Mouse (Mus musculus) lung, embryonic 15.5 days (tissue): ENCODE measurements around the gene Sgsm1. TPM values are rescaled to one million over a fixed set of nuclear protein-coding genes. Genes with fewer than 3 reads are reported as not detected.

Source experiments
- ATAC-seq: fragments of 200-750 bp; cut with Nextera tagmentation; 2 replicates; pipeline ENCODE4 v1.8.0; 2017; ENCODE audit warnings: moderate number of reproducible peaks, borderline replicate concordance; ENCODE audit not compliant: low FRiP score, low TSS enrichment; ENCODE audit errors: extremely low read depth
- H3K27ac ChIP-seq: fragments of 300-500 bp; sonication (generic); 2 replicates; pipeline ENCODE4 v1.5.1; 2015; ENCODE audit warnings: moderate library complexity, mild to moderate bottlenecking, inconsistent platforms
- H3K27me3 ChIP-seq: fragments of 300-500 bp; sonication (generic); 2 replicates; pipeline ENCODE4 v1.6.1; 2015; ENCODE audit warnings: inconsistent platforms
- H3K36me3 ChIP-seq: fragments of 300-500 bp; sonication (generic); 2 replicates; pipeline ENCODE4 v1.6.1; 2015; ENCODE audit warnings: inconsistent platforms
- H3K4me1 ChIP-seq: fragments of 300-500 bp; sonication (generic); 2 replicates; pipeline ENCODE4 v1.6.1; 2015; ENCODE audit warnings: inconsistent platforms
- H3K4me2 ChIP-seq: fragments of 300-500 bp; sonication (generic); 2 replicates; pipeline ENCODE4 v1.6.1; 2015; ENCODE audit warnings: inconsistent platforms, mild to moderate bottlenecking, moderate library complexity
- H3K4me3 ChIP-seq: fragments of 300-500 bp; sonication (generic); 2 replicates; pipeline ENCODE4 v1.5.1; 2015; ENCODE audit warnings: mild to moderate bottlenecking, inconsistent platforms
- H3K9ac ChIP-seq: fragments of 300-500 bp; sonication (generic); 2 replicates; pipeline ENCODE4 v1.6.1; 2015; ENCODE audit warnings: inconsistent platforms
- H3K9me3 ChIP-seq: fragments of 300-500 bp; sonication (generic); 2 replicates; pipeline ENCODE4 v1.6.1; 2016; ENCODE audit warnings: inconsistent platforms
- whole genome bisulfite sequencing: fragments of 180-500 bp; shearing (Covaris S2); methylation state at CpG from one replicate; pipeline ENCODE4 v1.1.7; 2015; 5-methylcytosine and 5-hydroxymethylcytosine counted together
- polyA plus RNA-seq: library from polyadenylated mRNA; unstranded; fragments of >200 nt; fragmentation: Nextera tagmentation; extraction: Ambion mirVana; gene quantifications from 2 replicates; pipeline ENCODE4 v1.2.1, GENCODE M21; 2015

The Sgsm1 gene
- polyA plus RNA-seq, 1 experiment from 2014 or later = 5.4 TPM

GRCm38 (mm10) chr5:113345781-113346180 is 35.2 kb upstream of the Sgsm1 start:
- Histone ChIP-seq H3K27ac (no peak overlapping the region), H3K4me3 (no peak overlapping the region), H3K27me3 (peaks cover 76% of the 10 kb centered on the region), H3K9me3 (no peaks in the 10 kb centered on the region), H3K36me3 (no peaks in the 10 kb centered on the region), H3K4me1 (peaks cover 5% of the 10 kb centered on the region; the same call in 1 of the 2 replicates), H3K4me2 (no peak overlapping the region), H3K9ac (no peak overlapping the region)
- WGBS = 17% methylated on average over 11 of the region's 11 CpGs
- no peak for ATAC-seq

DNA sequence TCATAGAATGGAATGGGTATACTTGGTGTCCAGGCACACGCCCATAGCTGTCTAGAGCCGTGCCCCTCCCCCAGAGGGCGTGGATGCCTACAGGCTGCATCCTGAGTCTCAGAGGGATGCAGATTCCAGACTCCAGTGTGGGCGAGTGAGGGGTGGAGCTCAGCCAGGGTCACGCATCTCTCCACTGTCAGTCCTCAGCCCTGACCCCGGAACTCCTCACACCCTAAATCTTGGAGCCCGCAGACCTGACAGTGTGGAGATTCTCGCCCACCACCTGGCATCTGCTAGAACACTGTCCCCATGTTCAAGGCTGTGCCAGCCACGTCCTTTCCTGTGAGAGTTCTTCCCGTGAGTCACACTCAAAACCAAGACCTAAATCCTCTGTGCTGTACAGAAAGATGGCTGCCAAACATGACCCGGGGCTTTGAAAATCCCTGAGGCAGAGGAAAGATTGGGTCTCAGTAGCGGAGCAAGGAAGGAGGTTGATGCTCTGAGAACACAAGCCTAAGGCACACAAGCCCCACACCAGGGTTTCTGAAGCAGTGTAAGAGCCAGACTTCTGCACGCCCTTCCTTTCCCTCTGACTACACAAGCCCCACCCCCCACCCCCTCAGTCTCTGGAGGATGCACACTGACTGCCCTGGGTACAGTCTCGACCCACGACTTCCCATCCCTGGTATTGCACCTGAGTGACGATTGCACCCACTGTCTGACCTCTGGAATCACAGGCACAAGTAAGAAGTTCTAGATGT is 34.2 kb upstream of the Sgsm1 start:
- Histone ChIP-seq H3K4me2 (no peak overlapping the region), H3K9ac (no peak overlapping the region), H3K27ac (no peak overlapping the region), H3K9me3 (no peaks in the 10 kb centered on the region), H3K27me3 (peaks cover 75% of the 10 kb centered on the region), H3K4me1 (peaks cover 5% of the 10 kb centered on the region; the same call in 1 of the 2 replicates), H3K4me3 (no peak overlapping the region), H3K36me3 (no peaks in the 10 kb centered on the region)
- ATAC-seq = no peak
- 31% methylated on average over 16 of the region's 16 CpGs for WGBS

DNA sequence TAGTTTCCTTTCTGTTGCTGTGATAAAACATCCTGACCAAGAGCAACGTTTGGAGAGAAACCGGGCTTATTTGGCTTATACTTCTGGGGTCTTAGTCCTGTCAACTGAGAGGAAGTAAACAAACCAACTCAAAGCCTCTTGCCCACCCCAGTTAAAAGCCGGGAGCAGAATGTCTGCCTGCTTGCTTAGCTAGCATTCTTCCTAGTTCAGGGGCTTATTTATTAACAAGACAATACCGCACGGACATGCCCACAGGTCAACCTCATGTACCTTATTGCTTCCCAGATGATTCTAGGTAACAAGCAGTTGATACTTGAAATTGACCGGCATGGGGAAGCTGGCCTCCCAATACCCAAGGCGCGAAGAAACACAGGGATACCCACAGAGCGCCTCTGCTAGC is 25.7 kb upstream of the Sgsm1 start:
- Histone ChIP-seq H3K9ac (no peak overlapping the region), H3K4me1 (peaks cover 6% of the 10 kb centered on the region; the same call in 1 of the 2 replicates), H3K36me3 (no peaks in the 10 kb centered on the region), H3K9me3 (no peaks in the 10 kb centered on the region), H3K27me3 (peaks cover 68% of the 10 kb centered on the region), H3K4me2 (no peak overlapping the region), H3K27ac (no peak overlapping the region), H3K4me3 (no peak overlapping the region; the same call in 1 of the 2 replicates)
- 28% methylated on average over 9 of the region's 9 CpGs for WGBS
- no peak for ATAC-seq

- peak overlapping the region; percentile 34 for H3K4me2 ChIP-seq
- H3K27ac ChIP-seq = no peak overlapping the region
- peak overlapping the region; percentile 18; the same call in 1 of the 2 replicates for H3K4me3 ChIP-seq
- no peaks in the 10 kb centered on the region for H3K36me3 ChIP-seq
- H3K9me3 ChIP-seq = no peaks in the 10 kb centered on the region
- WGBS = under 1% methylated on average over 17 of the region's 17 CpGs
- no peak overlapping the region for H3K9ac ChIP-seq
- H3K4me1 ChIP-seq = peaks cover 6% of the 10 kb centered on the region; the same call in 1 of the 2 replicates
- ATAC-seq = no peak
- peaks cover 67% of the 10 kb centered on the region for H3K27me3 ChIP-seq
Observed at GRCm38 (mm10) chr5:113335732-113336131, 25.1 kb upstream of the Sgsm1 start.

DNA sequence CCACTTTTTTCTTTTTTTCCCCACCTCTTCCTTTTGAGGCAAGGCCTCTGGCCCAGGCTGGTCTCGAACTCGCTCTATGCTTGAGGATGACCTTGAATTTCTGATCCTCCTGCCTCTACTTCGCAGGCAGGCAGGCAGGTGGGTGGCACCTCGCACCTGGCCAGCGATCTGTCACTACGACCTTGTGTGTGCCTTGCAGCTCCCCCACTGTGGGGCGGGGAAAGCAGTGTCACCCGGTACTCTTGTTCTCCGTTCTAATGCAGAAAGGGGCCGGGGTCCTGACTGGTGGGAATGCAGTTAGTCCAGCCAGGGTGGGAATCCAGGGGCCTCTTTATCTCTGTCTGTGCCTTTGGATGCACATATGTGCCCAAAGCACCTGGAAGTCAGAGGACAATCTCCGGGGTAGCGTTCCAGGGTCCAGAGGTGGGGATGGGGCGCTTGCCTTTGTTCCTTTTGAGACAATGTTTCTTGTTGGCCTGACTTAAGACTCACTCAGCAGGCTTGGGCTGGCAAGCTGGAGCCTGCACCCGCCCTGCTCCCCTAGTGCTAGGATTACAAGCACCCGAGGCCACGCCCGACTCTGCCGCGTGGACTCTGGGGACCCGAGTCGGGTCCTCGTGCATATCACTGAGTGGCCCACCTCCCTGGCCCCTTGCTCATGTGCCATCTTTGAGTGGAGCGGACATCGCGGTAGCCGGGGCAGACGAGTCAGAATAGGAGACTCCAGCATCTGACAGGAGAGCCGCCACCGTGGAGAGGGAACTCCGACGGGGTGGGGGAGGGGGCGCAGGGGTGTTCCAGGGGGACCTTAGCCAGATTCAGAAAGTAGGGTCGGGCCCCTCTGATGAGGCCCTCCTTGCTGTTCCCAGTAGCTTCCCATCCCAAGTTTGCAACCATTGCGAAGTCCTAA is 24.3 kb upstream of the Sgsm1 start:
- H3K36me3 ChIP-seq = no peaks in the 10 kb centered on the region
- H3K9ac ChIP-seq = no peak overlapping the region
- H3K27ac ChIP-seq = no peak overlapping the region
- ATAC-seq = no peak
- WGBS = 5% methylated on average over 34 of the region's 34 CpGs
- peak overlapping the region; percentile 34 for H3K4me2 ChIP-seq
- H3K4me1 ChIP-seq = peaks cover 6% of the 10 kb centered on the region; the same call in 1 of the 2 replicates
- H3K27me3 ChIP-seq = peaks cover 67% of the 10 kb centered on the region
- peak overlapping the region; percentile 18; the same call in 1 of the 2 replicates for H3K4me3 ChIP-seq
- H3K9me3 ChIP-seq = no peaks in the 10 kb centered on the region

- H3K9me3 ChIP-seq = no peaks in the 10 kb centered on the region
- H3K4me1 ChIP-seq = peaks cover 6% of the 10 kb centered on the region; the same call in 1 of the 2 replicates
- H3K36me3 ChIP-seq = no peaks in the 10 kb centered on the region
- H3K27ac ChIP-seq = no peak overlapping the region
- WGBS = 53% methylated on average over 4 of the region's 4 CpGs
- H3K27me3 ChIP-seq = peaks cover 61% of the 10 kb centered on the region
- H3K4me3 ChIP-seq = no peak overlapping the region
- no peak for ATAC-seq
- no peak overlapping the region for H3K9ac ChIP-seq
- no peak overlapping the region for H3K4me2 ChIP-seq
Observed at GRCm38 (mm10) chr5:113332899-113333298, 22.3 kb upstream of the Sgsm1 start.

DNA sequence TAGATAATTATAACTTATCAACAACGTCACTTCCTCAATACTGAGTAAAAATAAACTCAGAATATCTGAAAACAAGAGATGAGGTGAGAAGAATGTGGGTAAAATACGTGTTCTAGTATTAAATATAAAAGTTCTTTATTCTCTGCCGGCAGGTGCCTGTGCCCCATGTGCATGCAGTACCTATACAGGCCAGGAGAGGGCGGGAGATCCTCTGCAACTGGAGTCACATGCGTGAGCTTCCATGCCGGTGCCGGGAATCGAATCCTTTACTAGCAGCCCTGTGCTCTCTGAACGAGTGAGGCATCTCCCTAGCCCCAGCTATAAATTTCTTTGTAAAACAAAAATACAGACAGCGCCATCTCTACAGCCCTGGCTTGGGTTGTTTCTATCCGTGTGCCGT is 21.7 kb upstream of the Sgsm1 start:
- Histone ChIP-seq H3K9ac (no peak overlapping the region), H3K27me3 (peaks cover 56% of the 10 kb centered on the region), H3K4me1 (peaks cover 6% of the 10 kb centered on the region; the same call in 1 of the 2 replicates), H3K4me2 (no peak overlapping the region), H3K4me3 (no peak overlapping the region), H3K36me3 (no peaks in the 10 kb centered on the region), H3K9me3 (no peaks in the 10 kb centered on the region), H3K27ac (no peak overlapping the region)
- no peak for ATAC-seq
- 33% methylated on average over 12 of the region's 12 CpGs for WGBS

GRCm38 (mm10) chr5:113330202-113330601 is 19.6 kb upstream of the Sgsm1 start:
- H3K9me3 ChIP-seq = no peaks in the 10 kb centered on the region
- no peak for ATAC-seq
- no peak overlapping the region for H3K4me3 ChIP-seq
- peaks cover 3% of the 10 kb centered on the region; the same call in 1 of the 2 replicates for H3K4me1 ChIP-seq
- no peaks in the 10 kb centered on the region for H3K36me3 ChIP-seq
- H3K9ac ChIP-seq = no peak overlapping the region
- 71% methylated on average over 3 of the region's 3 CpGs for WGBS
- H3K27ac ChIP-seq = no peak overlapping the region
- H3K27me3 ChIP-seq = peaks cover 39% of the 10 kb centered on the region
- H3K4me2 ChIP-seq = no peak overlapping the region

- Histone ChIP-seq H3K4me2 (no peak overlapping the region), H3K4me1 (no peaks in the 10 kb centered on the region), H3K9ac (no peak overlapping the region), H3K27me3 (peaks cover 39% of the 10 kb centered on the region), H3K27ac (no peak overlapping the region), H3K36me3 (no peaks in the 10 kb centered on the region), H3K4me3 (no peak overlapping the region), H3K9me3 (no peaks in the 10 kb centered on the region)
- ATAC-seq = no peak
- WGBS = 76% methylated on average over 8 of the region's 8 CpGs
Observed at GRCm38 (mm10) chr5:113329463-113329862, 18.9 kb upstream of the Sgsm1 start.

GRCm38 (mm10) chr5:113323784-113324638 is 13.4 kb upstream of the Sgsm1 start:
- Histone ChIP-seq H3K9me3 (no peaks in the 10 kb centered on the region), H3K4me2 (peak overlapping the region; percentile 62), H3K4me3 (peak overlapping the region; percentile 33), H3K4me1 (0 out of 2 replicates have a peak, but pooled peaks cover 3% of the 10 kb centered on the region), H3K27ac (no peak overlapping the region), H3K27me3 (peaks cover 26% of the 10 kb centered on the region), H3K9ac (peak overlapping the region; percentile 29; the same call in 1 of the 2 replicates), H3K36me3 (no peaks in the 10 kb centered on the region)
- no peak for ATAC-seq
- WGBS = 2% methylated on average over 38 of the region's 38 CpGs

GRCm38 (mm10) chr5:113313998-113314397 is 3.4 kb upstream of the Sgsm1 start:
- Histone ChIP-seq H3K4me2 (peak overlapping the region; percentile 24; the same call in 1 of the 2 replicates), H3K36me3 (no peaks in the 10 kb centered on the region), H3K4me1 (peaks cover 8% of the 10 kb centered on the region; the same call in 1 of the 2 replicates), H3K4me3 (no peak overlapping the region), H3K9me3 (no peaks in the 10 kb centered on the region), H3K27me3 (peaks cover 28% of the 10 kb centered on the region; the same call in 1 of the 2 replicates), H3K27ac (no peak overlapping the region), H3K9ac (no peak overlapping the region)
- under 1% methylated on average over 24 of the region's 24 CpGs for WGBS
- no peak for ATAC-seq
